Mouse (Mus musculus) kidney, adult 2 months (tissue): ENCODE data around the gene Fam111a. TPM values are rescaled to one million over a fixed set of nuclear protein-coding genes. Genes with fewer than 3 reads are reported as not detected.

Experiments
- DNase-seq: peaks from one replicate; pipeline ENCODE4 v3.0.0; 2021
- H3K27ac ChIP-seq: fragments of 200-500 bp; 2 replicates; pipeline ENCODE4 v1.5.1; 2012; ENCODE audit warnings: low read depth, low read length, control low read depth, inconsistent platforms; ENCODE audit not compliant: insufficient read depth
- H3K27me3 ChIP-seq: fragments of 200-500 bp; replicated peaks from 2 replicates; pipeline ENCODE4 v1.6.1; 2012; ENCODE audit warnings: mild to moderate bottlenecking, moderate library complexity, low read length, inconsistent platforms; ENCODE audit not compliant: control insufficient read depth, insufficient read depth
- H3K36me3 ChIP-seq: fragments of 200-500 bp; 2 replicates; pipeline ENCODE4 v1.6.1; 2012; ENCODE audit warnings: mild to moderate bottlenecking, moderate library complexity, low read length, inconsistent platforms; ENCODE audit not compliant: control insufficient read depth, insufficient read depth
- H3K4me1 ChIP-seq: fragments of 200-500 bp; 2 replicates; pipeline ENCODE4 v1.6.1; 2011; ENCODE audit warnings: low read length; ENCODE audit not compliant: control insufficient read depth, insufficient read depth
- H3K4me3 ChIP-seq: fragments of 200-500 bp; 2 replicates; pipeline ENCODE4 v1.5.1; 2011; ENCODE audit warnings: mild to moderate bottlenecking, low read depth, low read length, control low read depth; ENCODE audit not compliant: insufficient read depth
- CTCF ChIP-seq: fragments of 200-500 bp; conservative IDR thresholded peaks from 2 replicates; pipeline ENCODE4 v1.5.1; 2011; ENCODE audit warnings: low read depth, mild to moderate bottlenecking, control low read depth, low read length, moderate library complexity, mixed read lengths; ENCODE audit not compliant: insufficient read depth, insufficient read length
- POLR2A ChIP-seq: fragments of 200-500 bp; IDR thresholded peaks from one replicate; pipeline ENCODE4 v1.6.1; 2011; ENCODE audit warnings: low read depth, low read length, control low read depth
- WGBS: fragments of 180-500 bp; shearing (Covaris S2); methylation state at CpG from one replicate; pipeline ENCODE4 v1.1.7; 2018; 5-methylcytosine and 5-hydroxymethylcytosine counted together
- polyA plus RNA-seq: library from polyadenylated mRNA; depleted of rRNA; stranded (reverse); fragments of >200 nt; gene quantifications from 2 replicates; pipeline ENCODE4 v1.2.3, GENCODE M21; 2012

The Fam111a gene
- polyA plus RNA-seq, 1 experiment = 1.4 TPM

DNA sequence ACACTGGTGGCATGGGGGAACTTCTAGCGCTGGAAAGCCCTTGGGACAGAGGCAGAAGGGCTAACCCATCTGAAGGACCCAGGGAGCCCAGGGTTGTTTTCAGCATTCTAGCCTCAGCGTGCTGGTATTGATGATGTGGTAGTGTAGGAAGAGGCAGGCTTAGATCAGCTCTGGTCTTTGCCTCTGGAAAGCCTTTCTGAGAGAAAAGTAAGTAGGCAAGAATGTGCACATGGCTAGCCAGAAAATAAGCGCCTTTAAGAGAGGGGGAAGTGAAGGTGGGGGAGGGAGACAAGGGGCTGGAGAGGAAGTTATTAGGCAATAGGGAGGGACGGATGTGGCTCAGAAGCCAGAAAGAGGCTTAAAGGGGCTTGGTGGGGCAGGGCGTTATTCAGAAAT lies 28.5 kb downstream of the Fam111a start:
- no peak for TF ChIP-seq POLR2A
- TF ChIP-seq CTCF = no peak
- 24% methylated on average over 5 of the region's 5 CpGs for WGBS
- H3K4me3 ChIP-seq = peak overlapping the region; percentile 32
- H3K27ac ChIP-seq = peak overlapping the region; percentile 45; the same call in 1 of the 2 replicates
- peak; percentile 32 for DNase-seq
- H3K36me3 ChIP-seq = no peaks in the 10 kb centered on the region
- no peaks in the 10 kb centered on the region for H3K4me1 ChIP-seq
- H3K27me3 ChIP-seq = no peaks in the 10 kb centered on the region

DNA sequence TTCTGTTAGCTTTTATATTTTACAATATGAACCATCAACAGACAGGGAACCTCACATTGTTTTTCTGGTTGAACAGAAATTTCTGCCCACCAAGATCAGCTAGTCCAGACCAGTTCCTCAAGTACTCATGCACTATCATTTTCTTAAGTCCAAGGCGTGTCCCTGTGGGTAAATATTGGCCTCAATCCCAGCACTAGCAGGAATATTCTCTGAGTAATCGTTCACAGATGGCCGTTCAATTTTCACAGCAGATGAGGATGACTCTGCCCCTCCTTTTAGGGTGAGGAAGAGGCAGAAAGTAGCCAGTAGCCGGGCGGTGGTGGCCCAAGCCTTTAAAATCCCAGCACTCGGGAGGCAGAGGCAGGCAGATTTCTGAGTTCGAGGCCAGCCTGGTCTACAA lies 29.6 kb downstream of the Fam111a start:
- Histone ChIP-seq H3K27ac (no peak overlapping the region), H3K4me3 (no peak overlapping the region), H3K4me1 (no peaks in the 10 kb centered on the region), H3K27me3 (no peaks in the 10 kb centered on the region), H3K36me3 (no peaks in the 10 kb centered on the region)
- no peak for TF ChIP-seq CTCF
- no peak for TF ChIP-seq POLR2A
- DNase-seq = peak; percentile 26
- WGBS = 74% methylated on average over 7 of the region's 7 CpGs

DNA sequence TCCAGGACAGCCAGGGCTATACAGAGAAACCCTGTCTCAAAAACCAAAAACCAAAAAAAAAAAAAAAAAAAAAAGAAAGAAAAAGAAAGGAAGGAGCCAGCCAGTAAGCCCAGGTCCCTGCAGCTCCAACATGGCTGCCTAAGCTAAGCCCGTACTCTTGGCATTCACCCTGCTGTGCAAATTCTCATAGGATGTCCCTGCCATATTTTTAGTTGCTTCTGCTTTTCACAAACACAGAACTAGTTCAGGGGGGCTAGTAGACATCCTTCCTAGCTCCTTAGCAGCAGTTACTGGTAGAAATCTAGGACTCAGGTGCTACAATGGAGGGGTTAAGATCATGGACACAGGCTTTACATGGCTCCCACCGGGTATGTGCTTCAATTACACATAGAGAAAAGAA lies 30.0 kb downstream of the Fam111a start:
- no peak for DNase-seq
- no peaks in the 10 kb centered on the region for H3K4me1 ChIP-seq
- TF ChIP-seq POLR2A (no peak), CTCF (no peak)
- no peaks in the 10 kb centered on the region for H3K36me3 ChIP-seq
- H3K27me3 ChIP-seq = no peaks in the 10 kb centered on the region
- no peak overlapping the region for H3K4me3 ChIP-seq
- H3K27ac ChIP-seq = no peak overlapping the region
- 91% methylated on average over 2 of the region's 2 CpGs for WGBS

DNA sequence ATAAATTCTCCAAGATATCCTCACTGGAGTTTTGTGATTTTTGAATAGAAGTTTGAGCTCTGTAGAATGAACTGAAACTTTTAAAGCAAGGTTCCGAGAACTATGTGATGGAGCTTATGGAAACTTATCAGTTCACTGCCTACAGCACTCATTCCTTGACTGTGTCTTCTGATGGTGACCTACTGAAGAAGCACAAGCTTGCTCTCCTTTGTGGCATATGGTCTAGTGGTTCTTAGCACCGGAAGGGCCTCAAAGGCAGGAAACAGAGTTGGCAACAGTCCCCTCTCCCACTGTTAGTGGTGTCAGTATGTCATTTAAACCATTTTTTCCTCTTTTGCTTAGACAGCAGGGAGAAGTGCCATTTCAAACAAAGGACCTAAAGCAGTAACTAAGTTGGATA lies 31.1 kb downstream of the Fam111a start:
- no peaks in the 10 kb centered on the region for H3K27me3 ChIP-seq
- TF ChIP-seq POLR2A (no peak), CTCF (no peak)

DNA sequence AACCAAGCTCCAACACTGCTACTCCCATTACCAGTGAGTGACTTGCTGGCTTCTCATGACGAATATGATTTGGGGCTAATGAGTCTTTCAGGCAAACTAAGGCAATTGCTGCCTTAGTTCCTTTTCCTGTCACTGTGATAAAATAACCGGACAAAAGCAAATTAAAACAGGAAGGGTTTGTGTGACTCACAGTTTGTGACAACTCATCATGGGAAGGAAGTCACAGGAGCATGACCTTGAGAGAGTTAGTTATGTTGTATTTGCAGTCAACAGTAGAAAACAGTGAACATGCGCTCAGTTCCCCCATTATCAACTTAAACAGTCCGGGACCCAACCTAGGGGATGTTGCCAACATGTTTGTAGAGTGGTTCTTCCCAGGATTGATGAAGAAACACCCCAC lies 39.8 kb downstream of the Fam111a start:
- H3K4me1 ChIP-seq = peaks cover 3% of the 10 kb centered on the region; the same call in 1 of the 2 replicates
- TF ChIP-seq POLR2A (no peak), CTCF (no peak)
- no peak overlapping the region for H3K4me3 ChIP-seq
- no peaks in the 10 kb centered on the region for H3K36me3 ChIP-seq
- H3K27me3 ChIP-seq = no peaks in the 10 kb centered on the region
- DNase-seq = peak; percentile 48
- H3K27ac ChIP-seq = peak overlapping the region; percentile 89
- WGBS = 34% methylated on average over 4 of the region's 4 CpGs

More for the DNA sequence above, 31.1 kb downstream of the Fam111a start:
- Histone ChIP-seq H3K36me3 (no peaks in the 10 kb centered on the region), H3K27ac (no peak overlapping the region), H3K4me3 (no peak overlapping the region), H3K4me1 (no peaks in the 10 kb centered on the region)
- 76% methylated on average over 2 of the region's 2 CpGs for WGBS
- no peak for DNase-seq

DNA sequence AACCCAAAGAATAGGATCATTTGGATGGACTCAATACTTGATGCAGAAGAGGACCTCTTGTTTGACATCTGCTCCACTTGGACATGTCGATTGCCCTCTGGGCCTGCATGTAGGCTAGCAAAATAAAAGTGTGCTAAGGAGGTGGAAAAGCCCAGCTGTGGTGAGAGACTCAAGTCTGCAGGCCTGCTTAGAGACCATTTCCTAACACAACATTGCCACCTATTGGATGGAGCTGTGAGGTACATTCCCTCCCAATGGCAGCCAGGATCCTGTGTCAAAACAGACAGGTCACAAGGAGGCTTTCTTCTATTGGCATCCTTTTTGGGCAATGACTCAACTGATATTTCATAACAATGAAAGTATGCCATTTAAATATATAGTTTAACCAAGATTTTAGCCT lies 46.4 kb downstream of the Fam111a start:
- no peaks in the 10 kb centered on the region for H3K36me3 ChIP-seq
- H3K4me1 ChIP-seq = no peaks in the 10 kb centered on the region
- 0% methylated on average over 1 of the region's 1 CpGs for WGBS
- no peak overlapping the region for H3K4me3 ChIP-seq
- H3K27ac ChIP-seq = no peak overlapping the region
- DNase-seq = peak; percentile 83
- no peaks in the 10 kb centered on the region for H3K27me3 ChIP-seq
- TF ChIP-seq CTCF = peak; percentile 96
- no peak for TF ChIP-seq POLR2A

DNA sequence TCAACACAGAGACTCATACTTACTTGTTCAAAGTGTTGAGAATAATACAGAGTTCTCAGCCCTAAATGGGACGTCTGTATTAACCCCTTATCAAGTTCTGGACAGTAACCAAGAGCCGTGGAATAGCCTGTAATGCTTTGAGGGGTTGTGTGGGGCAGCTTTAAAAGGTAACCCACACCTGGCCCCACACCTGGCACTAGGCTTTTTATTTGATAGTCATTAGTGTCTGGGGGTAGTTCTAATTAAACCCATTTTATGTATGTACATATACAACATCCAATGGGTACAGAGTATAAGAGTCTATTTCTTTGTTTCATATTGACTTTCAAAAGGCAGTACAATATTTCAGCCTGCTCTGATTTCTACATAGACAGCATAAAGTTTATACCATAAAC lies 49.6 kb downstream of the Fam111a start:
- TF ChIP-seq POLR2A = no peak
- no peak for TF ChIP-seq CTCF
- H3K4me1 ChIP-seq = no peaks in the 10 kb centered on the region; the same call in 1 of the 2 replicates
- no peak for DNase-seq
- H3K27me3 ChIP-seq = no peaks in the 10 kb centered on the region
- no peak overlapping the region for H3K27ac ChIP-seq
- 41% methylated on average over 2 of the region's 2 CpGs for WGBS
- H3K36me3 ChIP-seq = no peaks in the 10 kb centered on the region
- no peak overlapping the region for H3K4me3 ChIP-seq
